Mouse (Mus musculus): ENCODE results near the gene Nup50.

DNA sequence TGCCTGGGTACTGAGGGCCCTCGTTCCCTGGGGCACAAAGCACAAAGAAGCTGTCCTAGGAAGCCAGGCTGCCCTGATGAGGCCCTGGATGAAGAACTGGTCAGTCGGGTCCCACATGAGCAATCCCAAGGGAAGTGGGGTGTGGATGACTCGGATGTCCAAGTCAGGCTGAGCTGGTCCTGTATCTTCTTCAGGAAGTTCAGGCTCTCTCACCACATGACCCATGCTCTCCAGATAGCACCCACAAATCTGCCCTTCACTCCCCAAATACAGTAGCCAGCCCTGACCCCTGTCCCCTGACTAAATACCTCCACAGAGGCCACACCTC is 50.3 kb downstream of the Nup50 start:
- no peak for TF ChIP-seq CTCF (IDR thresholded peaks at IDR 0.05; ENCODE audit: low read depth, low read length)
- no peak for TF ChIP-seq GATA2 (IDR thresholded peaks at IDR 0.05; ENCODE audit: borderline replicate concordance, low read depth, low read length)
- no peak for TF ChIP-seq POLR2AphosphoS5 (IDR thresholded peaks at IDR 0.05; ENCODE audit: insufficient replicate concordance, low read depth, low read length)

Data from G1E (cell line).